Mouse (Mus musculus) lung, postnatal 25 days (tissue): ENCODE data around the gene Slc7a11.
A peak's percentile ranks its signal among the peaks of the same experiment; 100 is the strongest.
"Not testable (repeated sequence)": the region's sequence is repeated elsewhere in the genome, so short reads cannot be mapped to it uniquely, and the experiment has no call there.

Source experiments
- DNase-seq: peaks from one replicate; pipeline ENCODE4 v3.0.0; 2022; ENCODE audit warnings: low spot score

Slc7a11 gene

GRCm38 (mm10) chr3:50443421-50443916, at the start of gene Slc7a11:
TSS of gene Slc7a11 (minus strand) at chr3:50443614.
- DNase-seq = peak; percentile 49

GRCm38 (mm10) chr3:50491678-50492077, 48.3 kb upstream of the Slc7a11 start:
- no peak for DNase-seq

- no peak for DNase-seq
Measured at GRCm38 (mm10) chr3:50484076-50484475, 40.7 kb upstream of the Slc7a11 start.

GRCm38 (mm10) chr3:50462223-50462622, 18.8 kb upstream of the Slc7a11 start:
- DNase-seq = no peak

- no peak for DNase-seq
Measured at GRCm38 (mm10) chr3:50457136-50457535, 13.7 kb upstream of the Slc7a11 start.

GRCm38 (mm10) chr3:50456564-50456963, 13.2 kb upstream of the Slc7a11 start:
- no peak for DNase-seq

- DNase-seq = no peak
Measured at GRCm38 (mm10) chr3:50456023-50456422, 12.6 kb upstream of the Slc7a11 start.

- DNase-seq = no peak
Measured at GRCm38 (mm10) chr3:50445050-50445775, 1.8 kb upstream of the Slc7a11 start.

- no peak for DNase-seq
Measured at GRCm38 (mm10) chr3:50443942-50444341, 528 bp upstream of the Slc7a11 start.

- DNase-seq = no peak
Measured at GRCm38 (mm10) chr3:50442341-50443292, 797 bp downstream of the Slc7a11 start.

- DNase-seq = no peak
Measured at GRCm38 (mm10) chr3:50441330-50441729, 2.1 kb downstream of the Slc7a11 start.

- DNase-seq = no peak
Measured at GRCm38 (mm10) chr3:50440409-50440808, 3.0 kb downstream of the Slc7a11 start.

- no peak for DNase-seq
Measured at GRCm38 (mm10) chr3:50439429-50439828, 4.0 kb downstream of the Slc7a11 start.

- DNase-seq = no peak
Measured at GRCm38 (mm10) chr3:50438520-50439253, 4.7 kb downstream of the Slc7a11 start.

GRCm38 (mm10) chr3:50438081-50438480, 5.3 kb downstream of the Slc7a11 start:
- not testable (repeated sequence) for DNase-seq

- DNase-seq = not testable (repeated sequence)
Measured at GRCm38 (mm10) chr3:50436409-50436808, 7.0 kb downstream of the Slc7a11 start.

GRCm38 (mm10) chr3:50433831-50434230, 9.6 kb downstream of the Slc7a11 start:
- DNase-seq = no peak

- DNase-seq = no peak
Measured at GRCm38 (mm10) chr3:50430811-50431210, 12.6 kb downstream of the Slc7a11 start.

- no peak for DNase-seq
Measured at GRCm38 (mm10) chr3:50421480-50422277, 21.7 kb downstream of the Slc7a11 start.

- DNase-seq = no peak
Measured at GRCm38 (mm10) chr3:50419161-50419560, 24.3 kb downstream of the Slc7a11 start.

- DNase-seq = peak; percentile 16
Measured at GRCm38 (mm10) chr3:50406771-50407170, 36.6 kb downstream of the Slc7a11 start.
